Mouse (Mus musculus) liver, embryonic 16.5 days (tissue): ENCODE results near the gene Zscan2. TPM values are rescaled to one million over a fixed set of nuclear protein-coding genes. Genes with fewer than 3 reads are reported as not detected.

Source experiments
- ATAC-seq: fragments of 200-750 bp; cut with Nextera tagmentation; 2 replicates; pipeline ENCODE4 v1.8.0; 2017; ENCODE audit warnings: low read depth, mild to moderate bottlenecking, moderate number of reproducible peaks, moderate library complexity
- H3K27ac ChIP-seq: fragments of 300-500 bp; sonication (generic); 2 replicates; pipeline ENCODE4 v1.5.1; 2014; ENCODE audit warnings: mild to moderate bottlenecking, low read length
- H3K27me3 ChIP-seq: fragments of 300-500 bp; sonication (generic); 2 replicates; pipeline ENCODE4 v1.6.1; 2014; ENCODE audit warnings: low read depth, low read length, mixed read lengths; ENCODE audit not compliant: control insufficient read depth, insufficient read depth
- H3K36me3 ChIP-seq: fragments of 300-500 bp; sonication (generic); 2 replicates; pipeline ENCODE4 v1.6.1; 2014; ENCODE audit warnings: mild to moderate bottlenecking; ENCODE audit not compliant: control insufficient read depth, insufficient read depth
- H3K4me1 ChIP-seq: fragments of 300-500 bp; sonication (generic); 2 replicates; pipeline ENCODE4 v1.6.1; 2014; ENCODE audit warnings: low read depth, low read length, mixed read lengths; ENCODE audit not compliant: control insufficient read depth
- H3K4me2 ChIP-seq: fragments of 300-500 bp; sonication (generic); 2 replicates; pipeline ENCODE4 v1.6.1; 2014; ENCODE audit warnings: low read depth, low read length, mixed read lengths
- H3K4me3 ChIP-seq: fragments of 300-500 bp; sonication (generic); 2 replicates; pipeline ENCODE4 v1.5.1; 2014; ENCODE audit warnings: low read depth, mild to moderate bottlenecking, low read length
- H3K9ac ChIP-seq: fragments of 300-500 bp; sonication (generic); 2 replicates; pipeline ENCODE4 v1.6.1; 2014; ENCODE audit warnings: low read depth, low read length
- H3K9me3 ChIP-seq: fragments of 300-500 bp; sonication (generic); replicated peaks from 2 replicates; pipeline ENCODE4 v1.6.1; 2016; ENCODE audit warnings: low read length; ENCODE audit not compliant: control insufficient read depth
- WGBS: fragments of 180-500 bp; shearing (Covaris S2); extraction: QIAGEN DNeasy Blood & Tissue Kit; methylation state at CpG from one replicate; pipeline ENCODE4 v1.1.7; 2014; ENCODE audit not compliant: insufficient replicate concordance; 5-methylcytosine and 5-hydroxymethylcytosine counted together
- polyA plus RNA-seq: library from polyadenylated mRNA; unstranded; fragments of >200 nt; fragmentation: Nextera tagmentation; extraction: Ambion mirVana; gene quantifications from 2 replicates; pipeline ENCODE4 v1.2.1, GENCODE M21; 2015

The Zscan2 gene
- polyA plus RNA-seq, 1 experiment from 2014 or later = 0.30 TPM

DNA sequence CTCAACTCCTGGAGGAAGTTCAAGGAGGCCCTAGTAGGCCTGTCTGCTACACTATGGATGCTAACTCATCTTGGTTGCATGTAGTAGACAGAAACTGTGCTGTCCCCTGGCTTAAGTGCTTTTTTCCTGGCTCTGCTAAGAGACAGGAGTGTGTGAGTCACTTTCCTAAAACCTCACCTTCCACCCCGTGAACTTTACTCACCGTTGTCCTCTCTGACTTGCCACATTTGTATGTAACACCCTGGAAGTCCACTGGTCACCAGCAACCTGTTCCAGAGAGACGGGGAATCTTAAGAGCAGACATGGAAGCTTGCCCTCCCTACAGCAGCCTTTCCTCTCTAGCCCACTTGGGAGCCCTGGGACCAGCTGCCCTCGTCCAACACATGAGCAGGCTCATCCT, 37.0 kb downstream of the Zscan2 start:
- Histone ChIP-seq H3K9ac (no peak overlapping the region), H3K27ac (no peak overlapping the region), H3K4me2 (no peak overlapping the region), H3K36me3 (peaks cover 14% of the 10 kb centered on the region), H3K9me3 (no peaks in the 10 kb centered on the region), H3K27me3 (no peaks in the 10 kb centered on the region), H3K4me1 (peaks cover 11% of the 10 kb centered on the region), H3K4me3 (no peak overlapping the region)
- no peak for ATAC-seq
- 70% methylated on average over 4 of the region's 4 CpGs for WGBS

- H3K4me1 ChIP-seq = peaks cover 19% of the 10 kb centered on the region
Measured at GRCm38 (mm10) chr7:80900944-80901501, 40.3 kb downstream of the Zscan2 start, which contains the start of gene Wdr73. Gene Wdr73, minus strand, starts transcription at chr7:80901269.

DNA sequence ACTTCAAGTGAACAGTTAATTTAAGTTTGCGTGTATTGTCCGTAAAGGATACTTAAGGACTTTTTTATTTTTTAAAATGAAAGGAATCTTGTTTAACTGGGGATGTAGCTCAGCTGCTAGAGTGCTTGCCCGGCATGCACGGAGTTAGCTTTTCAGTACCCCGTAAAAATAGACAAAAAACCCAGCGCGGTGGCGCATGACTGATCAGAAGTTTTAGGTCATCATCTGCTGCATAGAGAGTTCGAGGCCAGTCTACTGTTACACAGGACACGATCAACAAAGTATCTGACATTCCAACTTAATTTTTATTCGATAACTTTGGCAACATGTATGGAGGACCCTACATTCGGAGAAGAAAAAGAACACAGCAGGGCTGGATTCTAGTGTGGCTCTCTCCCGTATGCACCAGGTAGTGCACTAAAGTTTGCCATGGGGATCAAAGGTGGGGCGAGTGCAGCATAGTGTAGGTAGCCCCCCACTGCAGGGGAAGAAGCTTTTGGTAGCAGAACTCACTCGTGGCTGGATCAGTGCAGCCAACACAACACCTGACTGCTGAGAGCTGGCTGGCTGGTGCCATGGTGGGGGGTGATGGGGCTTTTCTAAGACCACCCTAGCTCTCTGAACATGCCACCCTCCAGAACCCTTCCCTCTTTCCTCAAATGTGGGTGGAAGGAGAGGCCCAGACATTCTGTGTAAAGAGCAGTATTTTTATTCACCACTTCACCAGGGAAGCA, 41.0 kb downstream of the Zscan2 start:
- ATAC-seq = no peak
- peak overlapping the region; percentile 91 for H3K27ac ChIP-seq
- peak overlapping the region; percentile 77 for H3K9ac ChIP-seq
- H3K4me1 ChIP-seq = peaks cover 19% of the 10 kb centered on the region
- peak overlapping the region; percentile 91 for H3K4me3 ChIP-seq
- no peaks in the 10 kb centered on the region for H3K27me3 ChIP-seq
- H3K9me3 ChIP-seq = no peaks in the 10 kb centered on the region
- H3K4me2 ChIP-seq = peak overlapping the region; percentile 94
- 25% methylated on average over 15 of the region's 15 CpGs for WGBS
- H3K36me3 ChIP-seq = peaks cover 5% of the 10 kb centered on the region

More at GRCm38 (mm10) chr7:80900944-80901501, 40.3 kb downstream of the Zscan2 start, which contains the start of gene Wdr73:
- Histone ChIP-seq H3K9me3 (no peaks in the 10 kb centered on the region), H3K9ac (peak within 1 kb of the TSS; percentile 77), H3K27me3 (no peaks in the 10 kb centered on the region), H3K4me2 (peak within 1 kb of the TSS; percentile 94), H3K27ac (peak within 1 kb of the TSS; percentile 91), H3K36me3 (peaks cover 5% of the 10 kb centered on the region), H3K4me3 (peak within 1 kb of the TSS; percentile 91)
- under 1% methylated on average over 36 of the region's 36 CpGs for WGBS
- ATAC-seq = peak; percentile 96

DNA sequence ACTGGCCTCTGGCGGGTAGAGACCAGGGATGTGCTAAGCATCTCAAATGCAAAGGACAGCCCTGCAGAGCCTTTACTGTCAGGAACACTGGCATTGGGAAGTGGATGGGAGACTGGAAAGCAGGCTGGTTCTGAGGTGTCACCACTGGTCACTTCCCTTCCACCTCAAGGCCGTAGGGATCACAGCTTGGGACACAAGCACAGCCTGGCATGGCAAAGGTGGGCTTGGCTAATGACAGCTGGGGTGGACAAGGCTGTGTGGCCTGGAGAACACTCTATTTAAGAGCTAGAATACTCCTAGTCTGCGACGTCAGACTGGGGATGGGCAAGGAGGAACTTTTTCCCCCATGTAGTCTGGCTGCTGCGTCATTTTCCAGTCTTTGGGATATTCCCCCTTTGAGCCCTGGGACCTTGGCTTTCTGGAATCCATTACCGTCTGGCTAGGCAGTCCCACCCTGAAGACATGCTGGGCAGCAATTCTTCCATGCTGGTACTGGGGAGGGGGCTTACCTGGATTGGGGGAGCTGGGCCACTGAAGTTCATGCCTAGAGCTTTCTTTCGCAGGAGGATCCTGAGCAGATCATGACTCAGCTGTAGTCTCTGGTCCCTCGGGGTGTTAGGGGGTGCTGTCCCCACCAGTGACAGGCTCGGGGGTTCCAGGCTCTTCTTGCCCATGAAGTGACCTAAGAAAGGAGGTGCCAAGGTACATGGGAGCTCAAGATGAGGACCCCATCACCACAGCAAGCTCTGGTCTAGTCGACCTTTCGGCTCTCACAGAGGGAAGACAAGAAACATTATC, 43.1 kb downstream of the Zscan2 start:
- Histone ChIP-seq H3K27ac (no peak overlapping the region), H3K4me2 (no peak overlapping the region; the same call in 1 of the 2 replicates), H3K4me3 (no peak overlapping the region), H3K4me1 (peaks cover 19% of the 10 kb centered on the region), H3K9me3 (no peaks in the 10 kb centered on the region), H3K36me3 (no peaks in the 10 kb centered on the region), H3K9ac (no peak overlapping the region), H3K27me3 (no peaks in the 10 kb centered on the region)
- no peak for ATAC-seq
- WGBS = 69% methylated on average over 11 of the region's 11 CpGs

GRCm38 (mm10) chr7:80904921-80905515, 44.3 kb downstream of the Zscan2 start, which contains the start of gene Nmb:
Gene Nmb, minus strand, starts transcription at chr7:80905076.
- no peak within 1 kb of the TSS for H3K27ac ChIP-seq
- H3K36me3 ChIP-seq = no peaks in the 10 kb centered on the region
- 3% methylated on average over 19 of the region's 19 CpGs for WGBS
- peak within 1 kb of the TSS; percentile 94 for H3K4me2 ChIP-seq
- H3K27me3 ChIP-seq = no peaks in the 10 kb centered on the region
- H3K9me3 ChIP-seq = no peaks in the 10 kb centered on the region
- ATAC-seq = no peak
- peaks cover 19% of the 10 kb centered on the region for H3K4me1 ChIP-seq
- peak within 1 kb of the TSS; percentile 67 for H3K9ac ChIP-seq
- H3K4me3 ChIP-seq = peak within 1 kb of the TSS; percentile 60

DNA sequence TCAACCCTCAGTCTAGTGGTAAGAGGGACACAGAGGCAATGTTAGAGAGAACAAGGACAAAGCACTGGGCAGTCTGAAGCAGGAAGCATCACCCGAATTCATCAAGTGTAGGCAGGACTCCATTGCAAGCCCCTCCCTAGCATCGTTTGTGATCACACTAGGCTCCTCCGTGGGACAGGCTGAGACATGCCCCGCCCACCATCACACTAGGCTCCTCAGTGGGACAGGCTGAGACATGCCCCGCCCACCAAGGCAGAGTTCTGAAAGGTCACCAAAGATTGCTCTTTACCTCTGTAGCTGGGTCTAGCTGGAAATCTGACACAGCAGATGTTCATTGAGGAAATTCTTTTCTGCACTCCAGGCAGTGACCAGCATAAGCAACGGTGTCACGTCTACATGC, 50.3 kb downstream of the Zscan2 start:
- Histone ChIP-seq H3K36me3 (peaks cover 11% of the 10 kb centered on the region), H3K4me2 (no peak overlapping the region), H3K9me3 (no peaks in the 10 kb centered on the region), H3K27me3 (no peaks in the 10 kb centered on the region), H3K27ac (no peak overlapping the region), H3K4me3 (no peak overlapping the region), H3K9ac (no peak overlapping the region), H3K4me1 (no peaks in the 10 kb centered on the region)
- no peak; the same call in 1 of the 2 replicates for ATAC-seq
- 56% methylated on average over 7 of the region's 7 CpGs for WGBS

DNA sequence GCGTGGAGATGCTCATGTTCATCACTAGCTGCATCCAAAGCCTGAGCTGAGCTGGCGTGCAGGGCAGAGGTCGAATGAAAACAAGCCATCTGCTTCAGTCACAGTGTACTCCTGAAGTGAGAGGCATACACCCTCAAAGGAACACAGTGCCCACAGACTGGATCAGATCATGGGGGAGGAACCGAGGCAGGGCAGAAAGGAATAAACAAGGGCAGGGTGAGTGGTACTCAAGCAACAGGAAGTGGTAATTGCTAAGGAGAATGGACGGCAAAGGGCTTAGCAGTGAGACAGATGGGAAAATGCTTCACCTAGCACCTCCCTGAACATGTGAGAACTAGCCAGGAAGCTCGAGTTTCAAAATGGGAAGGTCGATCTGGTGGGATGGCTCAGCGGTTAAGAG, 51.8 kb downstream of the Zscan2 start:
- H3K27me3 ChIP-seq = no peaks in the 10 kb centered on the region
- no peaks in the 10 kb centered on the region for H3K9me3 ChIP-seq
- ATAC-seq = no peak
- H3K4me3 ChIP-seq = no peak overlapping the region
- no peaks in the 10 kb centered on the region for H3K4me1 ChIP-seq
- WGBS = 72% methylated on average over 8 of the region's 8 CpGs
- no peak overlapping the region for H3K4me2 ChIP-seq
- peaks cover 20% of the 10 kb centered on the region for H3K36me3 ChIP-seq
- H3K27ac ChIP-seq = no peak overlapping the region
- no peak overlapping the region for H3K9ac ChIP-seq

DNA sequence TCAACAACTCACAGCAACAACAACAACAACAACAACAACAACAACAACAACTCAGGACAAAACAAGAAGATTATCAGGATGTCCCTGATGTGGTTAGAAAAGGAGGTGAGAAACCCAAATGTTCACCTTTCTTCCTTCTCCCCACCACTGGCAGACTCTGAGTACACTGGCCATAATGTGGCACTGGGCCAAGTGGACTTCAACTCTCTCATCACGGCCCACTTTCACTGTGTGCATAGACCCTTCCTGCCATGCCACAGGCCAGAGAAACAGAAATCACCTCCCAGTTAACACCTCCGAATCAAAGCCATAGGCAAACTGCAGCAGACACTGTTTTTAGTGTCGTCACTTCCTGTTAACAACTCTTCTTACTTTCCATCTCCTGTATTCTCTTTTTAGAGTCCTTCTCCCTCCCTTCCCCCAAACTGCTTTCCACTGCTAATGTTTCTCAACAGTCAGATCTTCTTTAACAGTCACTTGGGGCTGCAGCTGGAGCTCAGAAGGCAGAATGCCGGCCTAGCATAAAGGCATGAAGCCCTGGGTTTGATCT, 57.3 kb downstream of the Zscan2 start:
- Histone ChIP-seq H3K9me3 (no peaks in the 10 kb centered on the region), H3K9ac (no peak overlapping the region), H3K4me1 (peaks cover 8% of the 10 kb centered on the region), H3K4me3 (no peak overlapping the region), H3K36me3 (peaks cover 19% of the 10 kb centered on the region), H3K4me2 (no peak overlapping the region), H3K27me3 (no peaks in the 10 kb centered on the region), H3K27ac (no peak overlapping the region)
- WGBS = 67% methylated on average over 4 of the region's 4 CpGs
- ATAC-seq = peak; percentile 35; the same call in 1 of the 2 replicates
